Mouse (Mus musculus) gastrocnemius, postnatal 4 days (tissue): ENCODE results near the gene Furin. TPM values are rescaled to one million over a fixed set of nuclear protein-coding genes. Genes with fewer than 3 reads are reported as not detected.

ENCODE experiments used
- DNase-seq, 2 experiments: peaks; one replicate each; pipeline ENCODE4 v3.0.0; 2021 to 2022; ENCODE audit warnings: low spot score in 2 of 2, mixed read lengths in 2 of 2
- total RNA-seq, 2 experiments: library from RNA; stranded (reverse); gene quantifications; 2 replicates each; pipeline ENCODE4 v1.2.3; 2021

Gene Furin
- total RNA-seq, 2 experiments from 2014 or later = 73.8 to 77.6 TPM

GRCm38 (mm10) chr7:80373850-80374249 lies 31.4 kb downstream of the Furin start:
- DNase-seq = peak in 1 of 2 experiments; percentile 20

DNA sequence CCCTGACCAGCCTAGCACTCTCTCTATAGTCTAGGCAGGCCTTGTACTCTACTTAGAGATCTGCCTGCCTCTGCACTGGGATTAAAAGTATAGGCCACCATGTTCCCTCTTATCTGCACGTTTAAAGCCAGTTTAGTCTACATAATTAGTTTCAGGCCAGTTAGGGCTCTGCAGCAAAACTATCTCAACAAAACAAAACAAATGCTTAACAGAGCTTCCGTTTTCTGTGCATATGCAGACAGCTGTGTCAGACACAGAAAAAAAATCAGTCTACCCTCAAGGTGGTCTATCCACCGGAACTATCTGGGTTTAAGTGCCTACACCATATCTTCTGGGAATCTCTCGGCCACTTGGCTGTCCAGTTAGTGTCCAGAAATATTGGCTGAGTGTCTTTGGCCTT lies 31.9 kb downstream of the Furin start:
- no peak for DNase-seq

GRCm38 (mm10) chr7:80372667-80373066 lies 32.6 kb downstream of the Furin start:
- DNase-seq = no peak

- DNase-seq = no peak
These were observed 33.1 kb downstream of the Furin start for GRCm38 (mm10) chr7:80372166-80372565.

DNA sequence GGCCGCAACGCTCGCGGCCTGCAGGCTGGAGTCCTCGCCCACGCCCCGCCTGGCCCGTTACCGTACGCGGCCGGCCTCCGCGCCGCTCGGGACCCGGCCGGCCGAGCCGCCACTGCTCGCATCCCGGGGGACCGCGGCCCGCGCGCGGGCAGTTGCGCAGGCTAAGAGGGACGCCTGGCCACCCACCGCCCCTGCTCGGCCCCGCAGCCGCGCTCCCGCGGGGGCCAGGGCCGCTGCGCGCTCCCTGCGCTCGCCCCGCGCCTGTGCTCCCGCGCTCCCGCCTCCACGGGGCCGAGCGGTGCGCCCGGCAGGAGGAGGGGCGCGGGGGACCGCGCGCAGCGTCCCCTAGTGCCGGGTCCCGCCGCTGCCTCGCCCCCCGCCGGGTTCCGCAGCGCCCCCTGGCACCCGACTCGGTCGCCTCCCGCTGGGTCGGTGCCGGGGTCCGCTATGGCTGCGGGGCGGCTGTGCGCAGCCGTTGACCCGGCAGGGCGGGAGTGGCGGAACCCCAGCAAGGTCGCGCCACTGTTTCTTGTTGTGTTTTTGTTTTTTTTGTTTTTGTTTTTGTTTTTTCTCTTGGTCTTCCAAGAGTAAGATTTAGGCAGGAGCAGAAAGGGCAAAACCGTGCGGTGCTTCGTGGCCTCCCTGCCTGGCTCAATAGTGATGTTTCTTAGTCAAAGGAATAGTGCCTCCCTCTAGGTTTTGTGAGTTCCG lies 34.0 kb downstream of the Furin start, which contains the start of gene Man2a2:
Gene Man2a2, minus strand, starts transcription at position 335 of the 711 bp plus-strand sequence.
- DNase-seq = peak; percentile 80 to 85

- DNase-seq = peak; percentile 55 to 73
These were observed 34.6 kb downstream of the Furin start for GRCm38 (mm10) chr7:80370649-80371040.

DNA sequence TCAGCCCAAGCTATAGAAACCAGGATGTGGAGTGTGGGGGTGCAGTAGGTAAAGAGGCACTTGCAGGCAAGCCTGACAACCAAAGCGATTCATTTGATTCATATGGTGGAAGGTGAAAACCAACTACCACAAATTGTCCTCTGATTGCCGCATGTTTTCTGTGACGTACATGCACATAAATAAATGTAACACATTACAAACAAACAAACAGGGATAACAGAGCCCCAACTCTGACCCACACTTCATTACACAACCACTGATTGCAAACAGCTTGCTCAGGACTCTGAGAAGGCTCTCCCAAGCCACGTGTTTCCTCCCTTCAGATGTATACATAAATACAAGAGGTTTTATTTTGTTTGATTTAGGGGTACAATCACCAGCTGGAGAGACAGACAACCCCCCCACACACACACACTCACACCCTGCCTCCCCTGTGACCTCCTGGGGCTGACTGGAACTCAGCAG lies 35.2 kb downstream of the Furin start:
- no peak for DNase-seq

DNA sequence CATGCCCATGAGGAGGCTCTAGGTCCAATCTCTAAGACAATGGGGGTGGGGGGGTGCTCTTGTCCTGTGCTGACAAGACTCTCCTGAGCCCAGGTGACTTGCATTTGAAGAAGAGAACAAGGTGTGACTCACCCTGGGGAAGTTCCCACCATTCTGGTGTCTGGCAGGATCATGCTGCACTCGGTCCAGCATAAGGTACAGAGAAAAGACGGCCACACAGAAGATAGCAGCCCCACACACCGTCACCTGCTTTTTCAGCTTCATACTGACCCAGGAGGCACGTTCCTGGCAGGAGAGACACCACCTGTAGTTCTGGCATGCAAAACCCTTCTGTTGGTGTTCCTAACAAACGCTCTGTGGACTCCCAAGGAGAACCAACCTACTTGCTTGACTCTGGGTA lies 35.8 kb downstream of the Furin start:
- no peak for DNase-seq

GRCm38 (mm10) chr7:80368635-80369421 lies 36.4 kb downstream of the Furin start:
- DNase-seq = no peak

DNA sequence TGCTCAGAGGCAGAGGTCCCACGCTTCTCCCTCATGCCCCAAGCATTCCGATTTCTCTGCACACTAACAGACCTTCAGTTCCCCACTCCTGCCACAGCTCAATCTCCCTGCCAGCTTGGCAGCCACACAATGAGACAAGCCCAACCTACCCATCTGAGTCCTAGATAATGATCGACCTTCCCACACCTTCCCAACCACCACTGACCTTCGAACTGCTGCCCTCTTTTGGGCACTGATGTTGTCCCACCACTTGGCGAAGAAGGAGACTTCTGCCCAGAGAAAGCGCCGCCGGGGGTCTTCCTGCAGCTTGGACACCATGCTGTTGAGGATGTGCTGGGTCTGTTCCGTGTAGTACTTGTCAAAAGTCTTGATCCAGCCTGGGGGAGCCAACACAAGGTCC lies 37.2 kb downstream of the Furin start:
- DNase-seq = no peak

DNA sequence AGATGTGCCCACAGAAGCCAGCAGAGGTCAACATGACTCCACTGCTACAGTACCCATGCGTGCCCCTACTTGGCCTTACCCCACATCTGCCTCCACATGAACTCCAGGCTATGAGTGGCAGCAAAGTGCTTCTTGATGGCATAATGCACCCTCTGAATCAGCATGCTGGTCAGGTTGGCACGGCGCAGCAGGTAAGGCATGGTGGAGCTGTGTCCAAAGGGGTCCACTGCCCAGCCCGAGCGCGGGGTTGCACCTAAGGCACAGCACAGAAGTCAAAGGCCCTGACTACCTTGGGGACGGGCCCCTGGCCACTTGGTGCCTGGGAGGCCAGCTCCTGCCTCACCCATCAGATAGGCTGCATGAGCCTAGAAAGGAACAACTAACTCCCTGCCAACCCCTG lies 38.0 kb downstream of the Furin start:
- no peak for DNase-seq

DNA sequence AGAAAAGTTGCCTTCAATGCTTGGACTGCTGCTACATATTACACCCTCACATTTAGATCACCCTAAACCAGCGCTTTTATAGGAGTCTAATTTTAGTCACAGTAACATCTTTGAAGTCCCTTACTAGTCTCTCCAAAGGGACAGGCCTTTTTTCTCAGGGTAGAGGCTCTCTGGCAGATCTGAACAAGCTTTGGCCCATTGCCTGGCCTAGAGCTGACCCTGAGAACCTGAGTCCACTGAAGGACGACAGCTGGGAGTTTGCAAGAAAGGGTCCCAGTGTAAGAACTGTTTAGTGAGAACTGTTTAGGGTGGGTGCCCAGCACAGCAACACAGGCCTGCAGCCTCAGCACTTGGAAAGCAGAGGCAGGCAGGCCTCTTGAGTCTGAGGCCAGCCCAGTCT lies 39.5 kb downstream of the Furin start:
- no peak for DNase-seq

GRCm38 (mm10) chr7:80360435-80360834 lies 44.8 kb downstream of the Furin start:
- no peak for DNase-seq

DNA sequence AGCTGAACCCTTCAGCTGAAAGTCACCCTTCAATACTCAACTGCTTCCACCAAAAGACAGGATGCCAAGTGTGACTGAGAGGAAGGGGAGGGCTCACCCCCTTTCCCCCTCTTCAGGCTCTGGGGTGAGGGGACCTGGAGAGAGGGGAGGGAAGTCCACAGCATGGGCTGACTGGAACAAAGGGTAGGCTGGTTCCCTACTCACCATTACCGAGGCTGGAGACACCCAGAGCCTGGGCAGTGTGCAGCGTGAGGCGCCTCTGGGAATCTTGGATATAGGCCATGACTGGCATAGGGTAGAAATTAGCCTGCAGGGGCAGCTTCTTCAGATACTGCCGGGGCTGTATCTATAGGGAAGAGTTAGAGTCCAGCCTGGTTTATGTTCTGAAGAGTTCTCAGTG lies 47.2 kb downstream of the Furin start:
- DNase-seq = no peak

DNA sequence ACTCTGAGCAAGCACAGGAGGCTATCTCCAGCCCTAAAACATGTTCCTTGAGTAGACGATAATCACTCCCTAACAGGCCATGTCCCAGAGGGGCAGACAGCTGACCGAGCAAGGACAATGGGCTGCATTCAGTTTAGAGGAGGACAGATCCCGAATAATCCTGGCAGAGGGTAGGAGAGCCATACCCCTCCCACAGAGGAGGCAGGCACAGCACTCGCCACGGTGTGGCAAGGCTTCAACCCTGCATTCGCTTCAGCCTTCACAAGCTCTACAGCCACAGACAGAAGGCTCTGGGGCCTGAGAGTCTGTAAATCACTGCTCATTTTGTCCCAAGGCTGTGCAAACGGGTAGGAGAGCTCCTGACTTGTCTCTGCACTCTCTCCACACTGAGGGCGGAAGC lies 48.1 kb downstream of the Furin start:
- DNase-seq = no peak

GRCm38 (mm10) chr7:80356351-80356750 lies 48.9 kb downstream of the Furin start:
- DNase-seq = no peak

- no peak for DNase-seq
These were observed 52.3 kb downstream of the Furin start for GRCm38 (mm10) chr7:80352920-80353319.

GRCm38 (mm10) chr7:80350808-80351207 lies 54.4 kb downstream of the Furin start:
- DNase-seq = no peak

GRCm38 (mm10) chr7:80347670-80348586 lies 57.3 kb downstream of the Furin start:
- DNase-seq = no peak

DNA sequence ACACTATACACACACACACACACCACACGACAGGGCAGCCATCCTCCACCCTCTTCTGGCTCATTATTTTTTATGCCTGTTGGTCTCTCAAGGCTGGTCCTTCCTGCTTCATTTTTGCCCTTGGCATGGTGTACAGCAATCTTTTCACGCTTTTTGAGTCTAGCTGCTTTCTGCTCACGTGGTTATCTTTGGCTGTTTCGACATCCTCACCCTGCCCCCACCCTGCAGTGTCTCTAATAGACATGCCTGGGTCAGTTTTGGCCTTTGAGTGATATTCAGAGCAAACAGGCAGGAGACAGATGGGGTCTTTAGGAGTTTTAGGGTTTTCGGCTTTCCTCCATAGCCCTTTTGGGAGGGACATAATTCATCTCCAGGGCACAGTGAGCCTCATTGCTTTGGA lies 58.4 kb downstream of the Furin start:
- no peak for DNase-seq

DNA sequence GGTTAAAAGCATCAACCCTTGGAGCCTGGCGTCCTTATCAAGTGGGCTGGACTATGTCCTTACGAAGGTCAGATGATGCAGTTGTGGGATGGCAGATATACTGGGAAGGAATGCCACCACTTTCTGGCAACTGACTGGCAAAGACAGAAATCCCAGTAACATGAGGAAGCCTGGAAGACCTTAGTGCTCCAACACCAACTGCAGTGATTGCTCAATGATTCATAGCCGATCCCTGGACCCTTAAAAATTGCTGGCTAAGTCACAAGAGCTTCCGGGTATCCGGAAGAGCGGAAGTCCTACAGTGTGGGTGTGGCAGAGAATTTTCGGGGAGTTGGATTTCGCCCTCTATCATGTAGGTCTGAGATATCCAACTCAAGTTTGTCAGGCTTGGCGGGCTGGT lies 59.1 kb downstream of the Furin start:
- no peak for DNase-seq
